Mouse (Mus musculus) left cerebral cortex, adult 2 months (tissue): ENCODE results near the gene Eif1. TPM values are rescaled to one million over a fixed set of nuclear protein-coding genes. Genes with fewer than 3 reads are reported as not detected.
"Not testable (repeated sequence)": the region's sequence is repeated elsewhere in the genome, so short reads cannot be mapped to it uniquely, and the experiment has no call there.

Experiments used
- DNase-seq, 2 experiments: peaks; one replicate each; pipeline ENCODE4 v3.0.0; 2021 to 2022; ENCODE audit warnings: low spot score in 2 of 2, mixed read lengths in 1 of 2; ENCODE audit errors: extremely low spot score in 1 of 2
- H3K27ac ChIP-seq: fragments of 200-600 bp; 2 replicates; pipeline ENCODE4 v1.8.1; 2022
- H3K4me3 ChIP-seq: fragments of 200-600 bp; 2 replicates; pipeline ENCODE4 v1.8.1; 2022
- CTCF ChIP-seq: fragments of 200-600 bp; IDR thresholded peaks from 2 replicates; pipeline ENCODE4 v1.8.1; 2022; ENCODE audit warnings: antibody characterized with exemption, mild to moderate bottlenecking, moderate library complexity
- intact Hi-C: fragments of 180-260 bp; cut with DNase I; formaldehyde crosslinking; loops from one replicate; pipeline ENCODE4 v1.15.1; 2025
- total RNA-seq, 2 experiments: library from RNA; stranded (reverse); gene quantifications; 2 replicates each; pipeline ENCODE4 v1.2.3; 2021

Gene Eif1
- total RNA-seq, 2 experiments from 2014 or later: 746 to 811 TPM

DNA sequence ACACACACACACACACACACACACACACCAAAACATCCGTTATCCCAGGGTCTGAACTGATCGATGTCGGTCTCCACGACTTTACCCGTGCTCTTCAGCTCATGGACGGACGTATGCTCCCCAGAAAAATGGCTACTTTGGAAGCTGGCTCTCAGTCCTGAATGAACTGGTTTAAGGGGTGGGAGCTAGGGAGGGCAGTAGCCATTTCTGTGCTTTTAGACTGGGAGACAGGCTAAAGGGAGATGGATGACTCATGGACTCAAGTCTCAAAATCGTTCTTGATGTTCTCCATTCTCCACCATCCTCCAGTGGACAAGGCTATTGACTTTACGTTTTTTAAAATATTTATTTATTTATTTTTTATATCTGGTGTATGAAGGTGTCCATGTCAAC lies 37.1 kb downstream of the Eif1 start:
- Histone ChIP-seq H3K27ac (no peak overlapping the region), H3K4me3 (no peak overlapping the region)

DNA sequence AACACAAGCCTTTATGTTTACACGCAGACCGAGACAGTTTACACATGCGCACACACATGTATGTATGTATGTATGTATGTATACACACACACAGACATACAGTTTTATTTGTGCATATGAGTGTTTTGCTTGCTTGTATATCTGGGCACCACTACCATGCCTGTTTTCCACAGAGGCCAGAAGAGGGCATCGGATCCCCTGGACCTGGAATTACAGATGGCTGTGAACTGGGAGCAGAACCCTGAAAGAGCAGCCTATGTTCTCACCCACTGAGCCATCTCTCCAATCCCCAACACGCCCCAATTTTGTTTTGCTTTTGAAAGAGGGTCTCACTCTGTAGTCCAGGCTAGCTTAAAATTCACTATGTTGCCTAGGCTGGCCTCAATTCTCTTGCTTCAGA lies 37.7 kb downstream of the Eif1 start:
- DNase-seq: no peak
- Histone ChIP-seq H3K27ac (no peak overlapping the region), H3K4me3 (no peak overlapping the region)
- no peak for TF ChIP-seq CTCF
- intact Hi-C loops: no loop called here

More for the DNA sequence above, 37.1 kb downstream of the Eif1 start:
- intact Hi-C loops: no loop called here
- DNase-seq: no peak
- TF ChIP-seq CTCF: no peak

- H3K4me3 ChIP-seq: no peak overlapping the region
- intact Hi-C loops: loop anchor here (5.0 to 10.0 kb wide), 3 partner anchors 112 to 345 kb away; partner anchors contain the start of genes Dhx58 and Klhl11
- DNase-seq: no peak
- no peak; the same call in none of the 2 replicates for TF ChIP-seq CTCF
- no peak overlapping the region for H3K27ac ChIP-seq
Measured at GRCm38 (mm10) chr11:100360175-100360574, 40.5 kb downstream of the Eif1 start.

GRCm38 (mm10) chr11:100361059-100361458 lies 41.4 kb downstream of the Eif1 start:
- DNase-seq, H3K27ac ChIP-seq, H3K4me3 ChIP-seq: not testable (repeated sequence)
- intact Hi-C loops: loop anchor here (5.0 to 10.0 kb wide), 3 partner anchors 111 to 344 kb away; partner anchors contain the start of genes Dhx58 and Klhl11

GRCm38 (mm10) chr11:100362209-100362978 lies 42.7 kb downstream of the Eif1 start:
- peak; percentile 72 to 82 for DNase-seq
- no peak overlapping the region for H3K27ac ChIP-seq
- H3K4me3 ChIP-seq: no peak overlapping the region
- TF ChIP-seq CTCF: peak; percentile 94
- intact Hi-C loops: loop anchor here (1.0 to 10.0 kb wide), 4 partner anchors 46 to 342 kb away; partner anchors contain the start of genes Dhx58 and Klhl11

GRCm38 (mm10) chr11:100362979-100363562 lies 43.4 kb downstream of the Eif1 start:
- H3K4me3 ChIP-seq: no peak overlapping the region
- no peak overlapping the region for H3K27ac ChIP-seq
- TF ChIP-seq CTCF: peak; percentile 73
- intact Hi-C loops: loop anchor here (1.0 to 10.0 kb wide), 4 partner anchors 45 to 342 kb away; partner anchors contain the start of genes Dhx58 and Klhl11
- DNase-seq: peak; percentile 48 to 63

DNA sequence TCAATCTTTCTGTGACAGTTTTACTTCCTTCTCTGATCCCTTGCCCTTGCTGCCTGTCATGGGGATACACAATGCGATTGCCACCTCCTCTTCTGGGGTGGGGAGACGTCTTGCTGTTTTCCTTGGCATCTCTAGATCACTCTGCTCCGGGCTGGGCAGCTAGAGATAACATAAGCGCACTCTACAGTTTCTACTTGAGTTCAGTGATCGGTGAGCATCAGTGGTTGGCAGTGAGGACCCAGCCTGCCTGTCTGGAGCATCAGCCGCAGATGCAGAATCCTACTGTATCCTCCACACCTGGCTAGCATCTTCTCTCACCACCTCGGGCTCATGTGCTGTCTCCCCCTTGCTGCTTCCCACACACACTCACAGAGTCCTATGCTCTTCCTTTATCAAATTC lies 49.5 kb downstream of the Eif1 start:
- no peak for TF ChIP-seq CTCF
- no peak for DNase-seq
- H3K4me3 ChIP-seq: no peak overlapping the region
- no peak overlapping the region for H3K27ac ChIP-seq
- intact Hi-C loops: loop anchor here (10.0 kb wide), 1 partner anchor 336 kb away; the partner anchor contains the start of gene Dhx58

- no peak for DNase-seq
- Histone ChIP-seq H3K4me3 (no peak overlapping the region), H3K27ac (no peak overlapping the region)
- intact Hi-C loops: loop anchor here (10.0 kb wide), 1 partner anchor 335 kb away; the partner anchor contains the start of gene Dhx58
- no peak for TF ChIP-seq CTCF
Measured at GRCm38 (mm10) chr11:100369822-100370221, 50.1 kb downstream of the Eif1 start.

Other genes starting within 250 kb of the Eif1 start
- not detected for gene Krt32, start 231.7 kb upstream of the Eif1 start, total RNA-seq
- not detected for gene Krt35, start 223.6 kb upstream of the Eif1 start, total RNA-seq
- not detected for gene Krt36, start 214.3 kb upstream of the Eif1 start, total RNA-seq
- not detected for gene Krt13, start 198.3 kb upstream of the Eif1 start, total RNA-seq
- gene Krt15, start 184.0 kb upstream of the Eif1 start, total RNA-seq: not detected
- gene Krt19, start 171.2 kb upstream of the Eif1 start, total RNA-seq: not detected
- 1 to 10 TPM; 3.2 to 3.4 TPM for gene Krt9, start 126.6 kb upstream of the Eif1 start, total RNA-seq
- not detected for gene Krt14, start 112.3 kb upstream of the Eif1 start, total RNA-seq
- not detected for gene Krt16, start 71.0 kb upstream of the Eif1 start, total RNA-seq
- not detected for gene Krt17, start 58.9 kb upstream of the Eif1 start, total RNA-seq
- gene Krt42, start 50.0 kb upstream of the Eif1 start, total RNA-seq: not detected
- not detected for gene Gast, start 14.5 kb downstream of the Eif1 start, total RNA-seq
- gene Hap1, start 36.2 kb downstream of the Eif1 start, total RNA-seq: 100 to 1,000 TPM; 150 to 194 TPM
- 10 to 100 TPM; 51.2 to 53.7 TPM for gene Jup, start 77.9 kb downstream of the Eif1 start, total RNA-seq
- gene P3h4, start 95.0 kb downstream of the Eif1 start, total RNA-seq: 1 to 10 TPM; 7.6 to 9.4 TPM
- 1 to 10 TPM; 3.6 to 4.8 TPM for gene Fkbp10, start 95.8 kb downstream of the Eif1 start, total RNA-seq
- gene Nt5c3b, start 121.9 kb downstream of the Eif1 start, total RNA-seq: 10 to 100 TPM; 48.4 to 64.1 TPM
- 1 to 10 TPM in 1 of 2 experiments, under 1 TPM in 1; 0.61 to 1.4 TPM for gene Klhl10, start 122.0 kb downstream of the Eif1 start, total RNA-seq
- 100 to 1,000 TPM in 1 of 2 experiments, 10 to 100 TPM in 1; 98.9 to 109 TPM for gene Klhl11, start 152.9 kb downstream of the Eif1 start, total RNA-seq
- 100 to 1,000 TPM; 119 to 131 TPM for gene Acly, start 208.1 kb downstream of the Eif1 start, total RNA-seq
- gene Ttc25, start 225.7 kb downstream of the Eif1 start, total RNA-seq: 1 to 10 TPM; 1.0 to 1.4 TPM